Mouse (Mus musculus): ENCODE results near the gene Slc6a15.

DNA sequence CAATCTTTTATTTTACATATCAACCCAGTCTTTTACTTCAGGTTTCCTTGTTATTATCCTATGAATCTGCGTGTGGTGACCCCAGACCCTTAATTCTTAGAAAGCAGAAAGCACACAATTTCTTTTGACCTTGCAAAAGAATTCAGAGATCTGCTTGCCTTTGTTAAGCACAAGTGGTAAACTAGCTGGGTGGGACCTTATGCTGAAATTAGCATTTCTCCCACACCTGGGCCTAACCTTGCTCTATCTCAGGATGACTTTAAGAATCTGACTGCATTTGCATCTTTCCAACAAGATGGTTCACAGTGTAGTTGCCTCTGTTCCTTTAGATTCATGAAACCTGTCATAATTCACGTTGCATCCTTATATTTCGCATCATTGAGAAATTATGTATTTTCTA, 44.2 kb upstream of the Slc6a15 start:
- TF ChIP-seq CTCF (IDR thresholded peaks at IDR 0.05; ENCODE audit: insufficient read depth, low read depth, low read length) (no peak), POLR2A (IDR thresholded peaks at IDR 0.05; ENCODE audit: insufficient read depth, low read depth, low read length) (no peak)
